Comparison of ENCODE assay signal across 14 mouse cellular contexts in the genomic region with DNA sequence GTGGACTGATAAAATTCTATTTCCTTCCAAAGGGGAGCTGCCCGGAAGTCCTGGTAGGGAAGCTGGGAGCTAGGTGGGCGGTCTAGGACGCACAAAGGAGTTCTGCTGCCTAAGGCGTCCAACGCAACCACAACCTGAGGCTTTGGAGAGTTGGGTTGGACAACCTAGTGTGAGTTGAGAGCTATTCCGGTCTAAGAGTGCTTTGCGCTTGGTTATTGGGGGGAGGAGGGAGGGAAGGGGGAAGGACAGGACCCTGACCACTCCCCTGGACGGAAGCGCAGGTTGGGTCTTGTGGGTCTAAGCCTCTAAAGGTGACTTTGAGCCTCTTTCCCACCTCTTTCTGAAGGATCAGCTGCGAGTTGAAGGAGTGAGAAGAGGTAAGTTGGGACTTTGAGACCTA. TPM values are rescaled to one million over a fixed set of nuclear protein-coding genes. Genes with fewer than 3 reads are reported as not detected.
DNase-seq lines count a peak whose midpoint lies in the region; ATAC-seq lines count a peak whose summit lies in the region.
"Had no signal": no experiment of that assay in that cellular context is flagged by ENCODE, and none has a peak within 500 bp of the region (broad histone marks: within the 10 kb centered on the region; RNA-seq: fewer than 3 reads in every experiment).

Gene Sfmbt2 (plus strand): TSS at position 335 of the 400 bp plus-strand sequence.

- WGBS in kidney, embryonic 15.5 days = under 1% methylated on average over 10 of the region's 10 CpGs
- WGBS in embryonic facial prominence, embryonic 11.5 days = 2% methylated on average over 10 of the region's 10 CpGs
- WGBS in limb, embryonic 15.5 days = 2% methylated on average over 10 of the region's 10 CpGs

- ATAC-seq in CD4-positive, CD25-positive, alpha-beta regulatory T cell, adult 4 months = no peak
- no peak for ATAC-seq in kidney, embryonic 15.5 days (replicated peaks; ENCODE audit: low FRiP score)
- no peak for ATAC-seq in embryonic facial prominence, embryonic 11.5 days (replicated peaks; ENCODE audit: insufficient number of reproducible peaks, low FRiP score, low TSS enrichment, low read depth)
- no peak for ATAC-seq in limb, embryonic 15.5 days (ENCODE audit: insufficient number of reproducible peaks, low FRiP score, low TSS enrichment, low read depth)
- ATAC-seq: Patski had no signal

- H3K9ac ChIP-seq in kidney, embryonic 15.5 days = no peak within 1 kb of the TSS
- H3K9ac ChIP-seq in embryonic facial prominence, embryonic 11.5 days (replicated peaks; ENCODE audit: low read length) = no peak within 1 kb of the TSS
- H3K9ac ChIP-seq in limb, embryonic 15.5 days = no peak within 1 kb of the TSS
- H3K9ac ChIP-seq: liver, embryonic 15.5 days had no signal

- H3K4me2 ChIP-seq in kidney, embryonic 15.5 days = peak within 1 kb of the TSS; percentile 97
- H3K4me2 ChIP-seq in embryonic facial prominence, embryonic 11.5 days (ENCODE audit: low read depth, low read length) = no peak within 1 kb of the TSS
- H3K4me2 ChIP-seq in limb, embryonic 15.5 days = 0 out of 2 replicates have a peak within 1 kb of the TSS, but pooled peaks have one; percentile 94
- H3K4me2 ChIP-seq: liver, embryonic 15.5 days had no signal

- H3K9me3 ChIP-seq in kidney, embryonic 15.5 days (replicated peaks) = no peaks in the 10 kb centered on the region
- H3K9me3 ChIP-seq in embryonic facial prominence, embryonic 11.5 days (replicated peaks; ENCODE audit: control insufficient read depth, low read length) = no peaks in the 10 kb centered on the region
- H3K9me3 ChIP-seq in limb, embryonic 15.5 days = no peaks in the 10 kb centered on the region
- H3K9me3 ChIP-seq: liver, embryonic 15.5 days had no signal

- peak within 1 kb of the TSS; percentile 53; the same call in 1 of the 2 replicates for H3K4me3 ChIP-seq in kidney, embryonic 15.5 days (replicated peaks)
- H3K4me3 ChIP-seq in embryonic facial prominence, embryonic 11.5 days (ENCODE audit: low read depth, low read length) = no peak within 1 kb of the TSS
- no peak within 1 kb of the TSS for H3K4me3 ChIP-seq in limb, embryonic 15.5 days
- H3K4me3 ChIP-seq: liver, embryonic 15.5 days had no signal

- H3K4me1 ChIP-seq in kidney, embryonic 15.5 days = peaks cover 28% of the 10 kb centered on the region
- no peaks in the 10 kb centered on the region for H3K4me1 ChIP-seq in embryonic facial prominence, embryonic 11.5 days (ENCODE audit: control insufficient read depth, insufficient read depth, low read length)
- H3K4me1 ChIP-seq in limb, embryonic 15.5 days = peaks cover 27% of the 10 kb centered on the region

- peak; percentile 5 for DNase-seq in CD4-positive, CD25-positive, alpha-beta regulatory T cell, adult 2 months (ENCODE audit: low read depth, low spot score)
- DNase-seq in kidney, postnatal 14 days = no peak
- DNase-seq in embryonic facial prominence, embryonic 11.5 days (ENCODE audit: low spot score) = peak; percentile 7
- no peak for DNase-seq in spleen, postnatal 36 days (ENCODE audit: low spot score in 2 of 2)
- DNase-seq in left cerebral cortex, adult 18-20 months (ENCODE audit: low spot score in 2 of 2) = no peak
- DNase-seq: adrenal gland, postnatal 36 days; cerebellum, adult 11-12 months; heart, adult 18-20 months; kidney, adult 18-20 months had no signal

- H3K27ac ChIP-seq in kidney, embryonic 15.5 days = no peak within 1 kb of the TSS
- H3K27ac ChIP-seq in embryonic facial prominence, embryonic 11.5 days (replicated peaks; ENCODE audit: low read depth, low read length) = no peak within 1 kb of the TSS
- no peak within 1 kb of the TSS for H3K27ac ChIP-seq in limb, embryonic 15.5 days
- H3K27ac ChIP-seq: liver, embryonic 15.5 days had no signal

- no peaks in the 10 kb centered on the region for H3K36me3 ChIP-seq in kidney, embryonic 15.5 days
- no peaks in the 10 kb centered on the region for H3K36me3 ChIP-seq in embryonic facial prominence, embryonic 11.5 days (replicated peaks; ENCODE audit: control insufficient read depth, insufficient read depth, low read depth, low read length)
- no peaks in the 10 kb centered on the region for H3K36me3 ChIP-seq in limb, embryonic 15.5 days
- H3K36me3 ChIP-seq: liver, embryonic 15.5 days had no signal

- H3K27me3 ChIP-seq in kidney, embryonic 15.5 days = peaks cover 76% of the 10 kb centered on the region
- peaks cover 43% of the 10 kb centered on the region for H3K27me3 ChIP-seq in embryonic facial prominence, embryonic 11.5 days (ENCODE audit: control insufficient read depth, insufficient read depth, low read length)
- H3K27me3 ChIP-seq in limb, embryonic 15.5 days = peaks cover 69% of the 10 kb centered on the region

RNA-seq across cellular contexts. Expression of gene Sfmbt2, which starts in this region (rescaled TPM):
- polyA plus RNA-seq in CD4-positive, CD25-positive, alpha-beta regulatory T cell, adult 4 months (2017; shearing (Covaris generic)) = 1 to 10 TPM; 2.9 to 3.2 TPM
- polyA plus RNA-seq in kidney, embryonic 15.5 days (2015; fragmentation: Nextera tagmentation; extraction: Ambion mirVana) = 1.7 and 2.0 TPM in 2 replicates
- 1.0 and 1.8 TPM in 2 replicates for polyA plus RNA-seq in embryonic facial prominence, embryonic 11.5 days (2014; fragmentation: Nextera tagmentation; extraction: Ambion mirVana)
- 1.9 and 2.3 TPM in 2 replicates for polyA plus RNA-seq in limb, embryonic 15.5 days (2015; fragmentation: Nextera tagmentation; extraction: Ambion mirVana)
- total RNA-seq in left cerebral cortex, adult 18-20 months (2021) = 1 to 10 TPM; 2.2 to 2.3 TPM

Comparison
In these comparisons a context has a peak if more than half of its experiments do, and no peak if none do; other contexts are left out.
1. DNase-seq: peak in CD4-positive, CD25-positive, alpha-beta regulatory T cell, adult 2 months (single experiment) and embryonic facial prominence, embryonic 11.5 days (single experiment); none in kidney, postnatal 14 days (single experiment), spleen, postnatal 36 days (0 of 2) and left cerebral cortex, adult 18-20 months (0 of 2).